Mouse (Mus musculus) MEL (cell line): ENCODE results near the gene Rassf2. TPM values are rescaled to one million over a fixed set of nuclear protein-coding genes. Genes with fewer than 3 reads are reported as not detected.

Experiments
- DNase-seq: peaks from one replicate; pipeline ENCODE4 v3.0.0; 2011; ENCODE audit warnings: low read depth, low spot score
- H3K27ac ChIP-seq: 2 replicates; pipeline ENCODE4 v1.5.1; 2012; ENCODE audit warnings: low read depth, mild to moderate bottlenecking, control low read depth, low read length, moderate library complexity; ENCODE audit not compliant: control insufficient read depth
- H3K27me3 ChIP-seq, 2 experiments: fragments of 150-350 bp in 1 of 2; sonication (generic) in 1 of 2; 2 replicates each; pipeline ENCODE4 v1.6.1; 2012; ENCODE audit warnings: low read length in 2 of 2, mild to moderate bottlenecking in 2 of 2, improper control_type of control experiment in 1 of 2, moderate library complexity in 1 of 2; ENCODE audit not compliant: insufficient read depth in 2 of 2, control insufficient read depth in 1 of 2
- H3K36me3 ChIP-seq, 2 experiments: 2 replicates each; pipeline ENCODE4 v1.6.1; 2012 to 2014; ENCODE audit warnings: low read length in 2 of 2, improper control_type of control experiment in 1 of 2, inconsistent platforms in 1 of 2, mild to moderate bottlenecking in 1 of 2; ENCODE audit not compliant: insufficient read depth in 2 of 2, control insufficient read depth in 1 of 2
- H3K4me1 ChIP-seq, 2 experiments: fragments of 150-350 bp in 1 of 2; sonication (generic) in 1 of 2; 2 replicates each; pipeline ENCODE4 v1.6.1; 2012; ENCODE audit warnings: low read length in 2 of 2, improper control_type of control experiment in 1 of 2, mild to moderate bottlenecking in 1 of 2; ENCODE audit not compliant: insufficient read depth in 2 of 2, control insufficient read depth in 1 of 2
- H3K4me3 ChIP-seq, 2 experiments: fragments of 150-350 bp in 1 of 2; sonication (generic) in 1 of 2; 2 replicates each; pipeline ENCODE4 v1.5.1; 2012; ENCODE audit warnings: low read depth in 2 of 2, low read length in 2 of 2, mild to moderate bottlenecking in 2 of 2, moderate library complexity in 2 of 2, control low read depth in 1 of 2, improper control_type of control experiment in 1 of 2; ENCODE audit not compliant: control insufficient read depth in 1 of 2, insufficient read depth in 1 of 2
- H3K79me2 ChIP-seq: 2 replicates; pipeline ENCODE4 v1.6.1; 2012; ENCODE audit warnings: mild to moderate bottlenecking, low read length, moderate library complexity; ENCODE audit not compliant: control insufficient read depth, poor library complexity, insufficient read depth
- H3K9ac ChIP-seq: 2 replicates; pipeline ENCODE4 v1.6.1; 2012; ENCODE audit warnings: low read depth, mild to moderate bottlenecking, control low read depth, low read length, moderate library complexity; ENCODE audit not compliant: control insufficient read depth, poor library complexity, severe bottlenecking
- H3K9me3 ChIP-seq: fragments of 150-350 bp; sonication (generic); replicated peaks from 2 replicates; pipeline ENCODE4 v1.6.1; 2012; ENCODE audit warnings: mild to moderate bottlenecking, low read length, improper control_type of control experiment, moderate library complexity; ENCODE audit not compliant: insufficient read depth
- BHLHE40 ChIP-seq: IDR thresholded peaks from 2 replicates; pipeline ENCODE4 v1.6.1; 2012; ENCODE audit warnings: low read depth, mild to moderate bottlenecking, inconsistent platforms, low read length, improper control_type of control experiment, borderline replicate concordance
- CHD1 ChIP-seq: IDR thresholded peaks from 2 replicates; pipeline ENCODE4 v1.6.1; 2012; ENCODE audit warnings: low read depth, mild to moderate bottlenecking, inconsistent platforms, low read length, improper control_type of control experiment
- ELF1 ChIP-seq: IDR thresholded peaks from 2 replicates; pipeline ENCODE4 v1.6.1; 2014; ENCODE audit warnings: low read depth, mild to moderate bottlenecking, inconsistent platforms, low read length, improper control_type of control experiment, moderate library complexity
- GABPA ChIP-seq: IDR thresholded peaks from 2 replicates; pipeline ENCODE4 v1.6.1; 2012; ENCODE audit warnings: low read depth, mild to moderate bottlenecking, inconsistent platforms, low read length, improper control_type of control experiment, moderate library complexity
- HCFC1 ChIP-seq: IDR thresholded peaks from 2 replicates; pipeline ENCODE4 v1.6.1; 2012; ENCODE audit warnings: low read depth, mild to moderate bottlenecking, inconsistent platforms, low read length, improper control_type of control experiment, moderate library complexity
- MXI1 ChIP-seq: IDR thresholded peaks from 2 replicates; pipeline ENCODE4 v1.6.1; 2011; ENCODE audit warnings: mild to moderate bottlenecking, low read depth, low read length, improper control_type of control experiment
- MYB ChIP-seq: IDR thresholded peaks from 2 replicates; pipeline ENCODE4 v1.6.1; 2011; ENCODE audit warnings: mild to moderate bottlenecking, low read depth, low read length, improper control_type of control experiment
- MYC ChIP-seq: IDR thresholded peaks from 2 replicates; pipeline ENCODE4 v1.6.1; 2011; ENCODE audit warnings: low read depth, mild to moderate bottlenecking, low read length, improper control_type of control experiment, moderate library complexity
- NRF1 ChIP-seq: IDR thresholded peaks from 2 replicates; pipeline ENCODE4 v1.6.1; 2014; ENCODE audit warnings: low read depth, mild to moderate bottlenecking, inconsistent platforms, low read length, improper control_type of control experiment, moderate library complexity; ENCODE audit not compliant: poor library complexity, insufficient read depth, severe bottlenecking
- POLR2A ChIP-seq, 2 experiments: IDR thresholded peaks; 2 replicates each; pipeline ENCODE4 v1.6.1; 2011 to 2012; ENCODE audit warnings: low read length in 2 of 2, mild to moderate bottlenecking in 2 of 2, control low read depth in 1 of 2, improper control_type of control experiment in 1 of 2, low read depth in 1 of 2, moderate library complexity in 1 of 2; ENCODE audit not compliant: control insufficient read depth in 1 of 2, insufficient read depth in 1 of 2, poor library complexity in 1 of 2
- POLR2AphosphoS2 ChIP-seq: IDR thresholded peaks from 2 replicates; pipeline ENCODE4 v1.6.1; 2011; ENCODE audit warnings: low read length, improper control_type of control experiment
- RAD21 ChIP-seq: IDR thresholded peaks from 2 replicates; pipeline ENCODE4 v1.6.1; 2011; ENCODE audit warnings: mild to moderate bottlenecking, low read depth, low read length, improper control_type of control experiment
- SMC3 ChIP-seq: IDR thresholded peaks from 2 replicates; pipeline ENCODE4 v1.6.1; 2011; ENCODE audit warnings: low read depth, low read length, improper control_type of control experiment
- TCF12 ChIP-seq: IDR thresholded peaks from 2 replicates; pipeline ENCODE4 v1.6.1; 2014; ENCODE audit warnings: low read depth, mild to moderate bottlenecking, inconsistent platforms, low read length, improper control_type of control experiment, moderate library complexity
- USF1 ChIP-seq: IDR thresholded peaks from 2 replicates; pipeline ENCODE4 v1.6.1; 2014; ENCODE audit warnings: low read depth, mild to moderate bottlenecking, inconsistent platforms, low read length, improper control_type of control experiment, moderate library complexity
- polyA plus RNA-seq, 2 experiments: library from polyadenylated mRNA; stranded (reverse) in 1 of 2; unstranded in 1 of 2; fragments of >175 nt in 1 of 2; fragments of >200 nt in 1 of 2; gene quantifications; 2 replicates each; pipeline versions ENCODE4 v1.2.1 to v1.2.4; 2012; ENCODE audit warnings: low replicate concordance in 2 of 2, low read depth in 1 of 2; ENCODE audit not compliant: insufficient read length in 2 of 2, insufficient read depth in 1 of 2, missing spikeins in 1 of 2
- total RNA-seq: library from RNA; depleted of rRNA; stranded (reverse); fragments of 300-350 nt; gene quantifications from 2 replicates; pipeline ENCODE4 v1.2.3, GENCODE M21; 2012

The Rassf2 gene
- total and polyA plus RNA-seq, 3 experiments = 0.69 to 4.1 TPM; not detected in 1

DNA sequence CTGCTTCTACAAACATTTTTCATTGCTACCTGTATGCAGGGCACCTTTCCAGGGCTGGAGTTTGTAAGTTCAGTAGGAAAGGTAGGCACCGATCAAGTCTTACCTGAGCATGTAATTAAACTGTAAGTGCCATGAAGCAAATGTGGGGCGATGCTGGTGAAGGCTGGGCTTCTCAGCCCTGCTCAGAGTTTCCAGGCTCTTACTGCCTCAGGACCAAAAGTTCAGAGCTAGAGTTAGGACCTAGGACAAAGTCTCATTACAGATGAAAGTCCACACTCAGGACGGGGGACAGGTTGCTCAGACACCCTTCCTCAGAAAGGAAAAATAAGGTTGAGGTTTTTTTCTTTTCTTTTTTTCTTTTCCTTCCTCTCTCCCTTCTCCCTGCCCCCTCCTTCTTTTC, 19.4 kb upstream of the Rassf2 start:
- Histone ChIP-seq H3K27ac (no peak overlapping the region), H3K36me3 (peaks cover 0 to 5% of the 10 kb centered on the region in 2 experiments; a peak in 2 of 4 replicates), H3K4me3 (no peak overlapping the region), H3K9ac (no peak overlapping the region), H3K27me3 (peaks cover 0 to 2% of the 10 kb centered on the region in 2 experiments; a peak in 1 of 4 replicates), H3K79me2 (no peaks in the 10 kb centered on the region), H3K9me3 (no peaks in the 10 kb centered on the region), H3K4me1 (peaks cover 4 to 15% of the 10 kb centered on the region in 2 experiments; a peak in 3 of 4 replicates)
- no peak for TF ChIP-seq RAD21
- DNase-seq = no peak

DNA sequence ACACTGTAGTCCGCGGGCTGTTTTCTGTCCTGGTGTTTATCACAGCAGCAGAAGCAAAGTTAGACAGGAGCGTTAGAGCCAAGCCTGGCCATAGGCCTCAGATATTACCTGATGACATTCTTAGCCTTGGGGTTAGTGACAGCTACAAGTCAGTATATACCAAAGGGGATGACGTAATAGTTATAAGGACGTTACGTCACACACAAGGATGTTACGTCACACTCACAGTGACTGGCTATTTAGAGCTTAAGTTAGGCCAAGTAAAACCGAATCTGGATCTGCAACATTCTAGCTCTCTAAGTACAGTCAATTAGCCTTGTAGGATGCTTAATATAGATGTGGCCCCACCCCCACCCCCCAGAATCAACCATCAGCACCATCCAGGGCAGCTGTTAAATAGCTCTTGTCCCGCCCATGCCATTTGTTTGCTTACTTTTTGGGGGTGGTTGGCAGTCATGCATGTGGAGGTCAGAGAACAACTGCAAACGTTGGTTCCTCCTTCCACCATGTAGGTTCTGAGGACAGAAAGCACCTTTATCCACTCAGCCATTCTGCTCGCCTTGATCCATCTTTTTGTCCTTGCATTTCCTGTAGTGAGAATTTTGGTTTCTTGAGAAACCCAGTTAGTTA, 18.2 kb upstream of the Rassf2 start:
- Histone ChIP-seq H3K27ac (no peak overlapping the region), H3K27me3 (peaks cover 0 to 2% of the 10 kb centered on the region in 2 experiments; a peak in 1 of 4 replicates), H3K4me1 (peaks cover 4 to 9% of the 10 kb centered on the region in 2 experiments; a peak in 3 of 4 replicates), H3K9me3 (no peaks in the 10 kb centered on the region), H3K36me3 (peaks cover 0 to 5% of the 10 kb centered on the region in 2 experiments; a peak in 2 of 4 replicates), H3K79me2 (no peaks in the 10 kb centered on the region), H3K4me3 (no peak overlapping the region)
- no peak for DNase-seq
- TF ChIP-seq POLR2AphosphoS2 (no peak), MYC (no peak), MYB (no peak)
- TF ChIP-seq, all 39 proteins: peak for 0
- H3K9ac ChIP-seq = no peak overlapping the region

DNA sequence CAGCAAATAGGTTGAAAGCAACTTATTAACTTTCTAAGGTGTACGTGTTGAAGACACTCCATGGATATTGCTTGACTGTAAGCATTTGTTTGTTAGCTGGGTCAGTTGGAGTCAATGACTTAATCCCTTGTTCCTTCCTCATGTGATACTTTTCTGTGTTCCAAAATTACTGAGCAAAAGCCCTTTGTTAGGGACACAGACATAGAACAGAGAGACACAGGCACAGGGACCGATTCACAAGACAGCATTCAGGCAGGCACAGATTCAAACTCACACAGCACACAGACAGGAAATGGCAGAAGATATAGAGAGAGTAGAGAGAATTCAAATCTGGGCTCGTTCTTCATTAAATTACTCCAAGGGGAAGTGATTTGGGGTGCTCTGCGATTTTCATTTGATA, 17.3 kb upstream of the Rassf2 start:
- Histone ChIP-seq H3K9me3 (no peaks in the 10 kb centered on the region), H3K9ac (no peak overlapping the region), H3K27me3 (peaks cover 0 to 2% of the 10 kb centered on the region in 2 experiments; a peak in 1 of 4 replicates), H3K4me3 (no peak overlapping the region), H3K79me2 (no peaks in the 10 kb centered on the region), H3K36me3 (peaks cover 0 to 5% of the 10 kb centered on the region in 2 experiments; a peak in 2 of 4 replicates), H3K4me1 (peaks cover 4 to 9% of the 10 kb centered on the region in 2 experiments; a peak in 3 of 4 replicates), H3K27ac (no peak overlapping the region)
- no peak for TF ChIP-seq ELF1
- TF ChIP-seq MYC = no peak
- no peak for TF ChIP-seq HCFC1
- no peak for TF ChIP-seq MXI1
- no peak for TF ChIP-seq CHD1
- no peak for TF ChIP-seq GABPA
- no peak for TF ChIP-seq TCF12
- no peak for TF ChIP-seq NRF1
- TF ChIP-seq BHLHE40 = no peak
- no peak for TF ChIP-seq USF1
- no peak for TF ChIP-seq SMC3
- TF ChIP-seq MYB = no peak
- no peak for TF ChIP-seq POLR2A (IDR thresholded peaks at IDR 0.05; ENCODE audit: control insufficient read depth in 1 of 2, insufficient read depth in 1 of 2, low read depth in 1 of 2, low read length in 2 of 2, poor library complexity in 1 of 2)
- no peak for DNase-seq
